Mouse (Mus musculus): ENCODE results near the gene Foxj1.

DNA sequence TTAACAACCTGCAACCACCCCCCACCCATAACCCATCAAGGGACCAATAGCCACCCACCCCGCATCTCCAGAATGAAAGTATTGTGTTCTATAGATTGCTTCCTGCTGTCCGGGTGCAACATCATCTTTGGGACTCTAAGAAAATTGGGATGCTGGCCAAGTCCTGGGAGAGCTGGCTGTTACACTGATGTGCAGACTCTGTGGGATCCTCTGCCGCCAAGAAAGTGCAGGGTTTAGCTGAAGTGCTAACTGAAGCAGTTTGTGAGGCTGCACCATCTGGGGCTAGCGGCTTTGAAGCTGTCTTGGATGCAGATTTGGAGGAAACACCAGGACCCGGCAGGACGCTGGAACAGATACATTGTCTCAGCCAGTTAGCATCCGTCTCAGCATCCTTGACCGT, 24.0 kb downstream of the Foxj1 start:
- TF ChIP-seq CTCF (conservative IDR thresholded peaks at IDR 0.05; ENCODE audit: low read length): no peak
- no peak for TF ChIP-seq POU5F1 (IDR thresholded peaks at IDR 0.05; ENCODE audit: borderline replicate concordance, low read length)
